Mouse (Mus musculus) heart, embryonic 15.5 days (tissue): ENCODE measurements at regions not wholly inside any gene's neighbourhood (a gene's known extent, or its start where the extent isn't known, plus 50 kb on each side); places are given as distances from the start of the nearest gene placed in this dataset.

Experiments used
- ATAC-seq: fragments of 200-750 bp; cut with Nextera tagmentation; replicated peaks from 2 replicates; pipeline ENCODE4 v1.8.0; 2017; ENCODE audit warnings: low read depth, moderate TSS enrichment; ENCODE audit not compliant: insufficient number of reproducible peaks, insufficient read depth, low FRiP score
- H3K27ac ChIP-seq: fragments of 300-500 bp; sonication (generic); 2 replicates; pipeline ENCODE4 v1.5.1; 2015; ENCODE audit warnings: mild to moderate bottlenecking, inconsistent platforms
- H3K27me3 ChIP-seq: fragments of 300-500 bp; sonication (generic); 2 replicates; pipeline ENCODE4 v1.6.1; 2015; ENCODE audit warnings: inconsistent platforms
- H3K36me3 ChIP-seq: fragments of 300-500 bp; sonication (generic); 2 replicates; pipeline ENCODE4 v1.6.1; 2015; ENCODE audit warnings: mild to moderate bottlenecking, inconsistent platforms
- H3K4me1 ChIP-seq: fragments of 300-500 bp; sonication (generic); replicated peaks from 2 replicates; pipeline ENCODE4 v1.6.1; 2015; ENCODE audit warnings: inconsistent platforms
- H3K4me2 ChIP-seq: fragments of 300-500 bp; sonication (generic); 2 replicates; pipeline ENCODE4 v1.6.1; 2015; ENCODE audit warnings: inconsistent platforms, mild to moderate bottlenecking, moderate library complexity
- H3K4me3 ChIP-seq: fragments of 300-500 bp; sonication (generic); 2 replicates; pipeline ENCODE4 v1.5.1; 2015; ENCODE audit warnings: mild to moderate bottlenecking, inconsistent platforms
- H3K9ac ChIP-seq: fragments of 300-500 bp; sonication (generic); 2 replicates; pipeline ENCODE4 v1.6.1; 2015; ENCODE audit warnings: mild to moderate bottlenecking, inconsistent platforms
- H3K9me3 ChIP-seq: fragments of 300-500 bp; sonication (generic); replicated peaks from 2 replicates; pipeline ENCODE4 v1.6.1; 2016; ENCODE audit warnings: inconsistent platforms
- WGBS: fragments of 180-500 bp; shearing (Covaris S2); methylation state at CpG from one replicate; pipeline ENCODE4 v1.1.7; 2015; ENCODE audit warnings: mixed read lengths; 5-methylcytosine and 5-hydroxymethylcytosine counted together

DNA sequence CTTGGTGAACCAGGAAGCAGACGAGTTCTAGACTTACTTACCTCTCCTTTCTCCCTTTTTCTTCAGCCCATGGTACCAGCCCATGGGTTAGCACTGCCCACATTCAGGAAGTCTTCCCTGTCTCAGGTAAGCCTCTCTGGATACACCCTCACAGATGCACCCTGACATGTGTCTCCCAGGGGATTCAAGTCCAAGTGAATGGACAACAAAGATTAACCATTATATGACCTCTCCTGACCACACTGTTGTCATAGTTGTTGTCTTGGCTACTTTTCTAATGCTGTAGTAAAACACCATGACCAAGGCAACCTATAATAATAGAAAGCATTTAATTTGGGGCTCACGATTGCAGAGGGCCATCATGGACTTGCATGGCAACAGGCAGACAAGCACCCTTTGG is 98.8 kb upstream of the Vash1 start:
- H3K4me1 ChIP-seq: no peaks in the 10 kb centered on the region
- no peak overlapping the region for H3K9ac ChIP-seq
- WGBS: 66% methylated on average over 2 of the region's 2 CpGs
- no peaks in the 10 kb centered on the region for H3K36me3 ChIP-seq
- H3K27ac ChIP-seq: no peak overlapping the region
- H3K9me3 ChIP-seq: no peaks in the 10 kb centered on the region
- peaks cover 7% of the 10 kb centered on the region; the same call in 1 of the 2 replicates for H3K27me3 ChIP-seq
- ATAC-seq: no peak
- no peak overlapping the region for H3K4me3 ChIP-seq
- H3K4me2 ChIP-seq: no peak overlapping the region

DNA sequence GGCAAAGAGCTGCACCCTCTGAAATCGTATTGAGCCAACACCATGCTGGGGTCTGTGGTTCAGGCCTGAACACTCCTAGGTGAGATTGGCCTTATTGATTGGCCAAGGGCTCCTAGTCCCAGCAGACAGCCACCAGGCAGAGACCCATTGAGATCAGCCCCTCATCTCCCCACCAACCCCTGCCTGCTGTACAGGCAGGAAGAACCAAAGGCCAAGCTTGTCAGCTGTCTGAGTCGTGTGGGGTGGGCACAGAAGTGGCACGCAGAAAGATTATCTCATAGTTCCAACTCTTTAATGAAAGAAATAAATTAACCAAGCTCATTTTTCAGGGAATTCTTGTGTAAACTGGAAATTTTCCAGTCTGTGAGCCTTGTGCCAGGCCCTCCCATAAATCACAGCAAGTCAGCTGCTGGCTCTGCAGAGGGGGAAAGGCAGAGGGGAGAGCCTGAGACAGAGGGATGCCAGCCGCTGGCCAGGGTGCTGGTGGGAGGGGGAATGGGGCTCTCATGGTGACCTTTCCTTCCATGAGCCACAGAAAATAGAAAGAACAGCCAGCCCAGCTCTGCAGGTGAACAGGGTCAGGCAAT is 98.3 kb upstream of the Vash1 start:
- H3K27me3 ChIP-seq: peaks cover 5% of the 10 kb centered on the region; the same call in 1 of the 2 replicates
- H3K36me3 ChIP-seq: no peaks in the 10 kb centered on the region
- no peak overlapping the region for H3K4me2 ChIP-seq
- no peaks in the 10 kb centered on the region for H3K9me3 ChIP-seq
- 51% methylated on average over 4 of the region's 4 CpGs for WGBS
- H3K4me1 ChIP-seq: no peaks in the 10 kb centered on the region
- no peak for ATAC-seq
- no peak overlapping the region for H3K27ac ChIP-seq
- no peak overlapping the region for H3K9ac ChIP-seq
- no peak overlapping the region for H3K4me3 ChIP-seq

DNA sequence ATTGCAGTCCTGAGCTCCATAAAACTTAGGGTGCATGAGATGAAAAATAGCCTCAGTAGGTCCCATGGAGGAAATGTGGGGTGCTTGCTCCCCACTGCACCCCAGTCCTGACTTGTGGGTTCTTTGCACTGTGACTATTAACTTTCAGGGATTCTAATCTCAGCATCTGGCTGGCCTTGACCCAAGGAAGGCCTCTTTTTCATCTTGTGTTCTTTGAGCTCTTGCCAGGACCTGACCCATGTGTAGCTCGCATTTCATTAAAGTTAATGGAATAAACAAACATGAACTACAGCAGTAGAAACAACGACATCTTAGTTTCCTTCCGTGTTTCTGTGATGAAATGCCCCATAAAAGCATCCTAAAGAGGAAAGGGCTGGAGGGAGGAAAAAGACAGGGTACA is 96.4 kb upstream of the Vash1 start:
- 74% methylated on average over 3 of the region's 3 CpGs for WGBS
- H3K4me3 ChIP-seq: no peak overlapping the region
- no peaks in the 10 kb centered on the region for H3K36me3 ChIP-seq
- no peak overlapping the region for H3K27ac ChIP-seq
- H3K4me1 ChIP-seq: no peaks in the 10 kb centered on the region
- no peaks in the 10 kb centered on the region for H3K9me3 ChIP-seq
- H3K9ac ChIP-seq: no peak overlapping the region
- H3K4me2 ChIP-seq: no peak overlapping the region
- no peak for ATAC-seq
- 0 out of 2 replicates have a peak, but pooled peaks cover under 1% of the 10 kb centered on the region for H3K27me3 ChIP-seq

DNA sequence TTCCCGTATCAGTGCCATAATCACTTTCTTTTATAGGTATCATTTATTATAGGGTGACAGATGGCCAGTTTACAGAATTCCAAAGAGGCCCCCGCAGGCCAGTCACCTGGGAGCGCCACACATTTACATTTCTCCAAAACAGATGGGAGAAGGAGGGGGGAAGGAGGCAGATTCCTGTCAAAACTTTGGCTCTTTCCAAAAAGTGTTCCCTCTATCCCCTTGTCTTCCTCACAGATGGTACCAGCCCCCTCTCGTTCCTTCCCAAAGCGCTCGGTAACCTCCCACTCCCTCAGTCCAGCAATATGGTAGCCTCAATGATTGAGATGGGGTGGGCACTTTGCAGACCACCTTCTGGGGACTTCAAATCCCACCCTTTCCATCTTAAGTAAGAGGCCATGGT is 90.5 kb upstream of the Vash1 start:
- 83% methylated on average over 6 of the region's 6 CpGs for WGBS
- H3K27me3 ChIP-seq: no peaks in the 10 kb centered on the region; the same call in 1 of the 2 replicates
- no peaks in the 10 kb centered on the region for H3K9me3 ChIP-seq
- no peaks in the 10 kb centered on the region for H3K4me1 ChIP-seq
- no peak overlapping the region for H3K4me2 ChIP-seq
- H3K27ac ChIP-seq: no peak overlapping the region
- ATAC-seq: no peak
- H3K9ac ChIP-seq: no peak overlapping the region
- H3K36me3 ChIP-seq: no peaks in the 10 kb centered on the region
- H3K4me3 ChIP-seq: no peak overlapping the region

DNA sequence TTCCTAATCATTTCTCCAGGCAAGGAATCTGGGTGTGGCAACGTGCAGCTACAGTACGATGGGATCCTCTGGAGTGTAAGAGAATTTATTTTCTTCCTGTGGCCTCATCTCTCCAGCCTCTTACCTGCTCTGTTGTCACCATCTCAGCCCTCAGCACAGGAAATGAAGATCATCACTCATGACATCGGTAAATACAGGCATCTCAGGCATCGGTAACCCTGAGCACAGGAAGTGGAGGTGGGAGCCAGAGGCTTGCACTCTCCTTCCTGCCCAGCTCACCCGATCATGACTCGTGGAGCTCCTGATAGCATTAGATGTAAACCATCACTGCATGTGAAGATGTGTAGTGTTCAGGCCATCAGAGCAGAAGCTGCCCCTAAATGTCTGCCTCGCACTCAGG is 86.0 kb upstream of the Vash1 start:
- no peak for ATAC-seq
- H3K9ac ChIP-seq: no peak overlapping the region
- H3K36me3 ChIP-seq: no peaks in the 10 kb centered on the region
- H3K4me1 ChIP-seq: no peaks in the 10 kb centered on the region
- H3K9me3 ChIP-seq: no peaks in the 10 kb centered on the region
- H3K27ac ChIP-seq: no peak overlapping the region
- no peak overlapping the region for H3K4me2 ChIP-seq
- no peaks in the 10 kb centered on the region; the same call in 1 of the 2 replicates for H3K27me3 ChIP-seq
- no peak overlapping the region for H3K4me3 ChIP-seq
- 61% methylated on average over 7 of the region's 7 CpGs for WGBS

DNA sequence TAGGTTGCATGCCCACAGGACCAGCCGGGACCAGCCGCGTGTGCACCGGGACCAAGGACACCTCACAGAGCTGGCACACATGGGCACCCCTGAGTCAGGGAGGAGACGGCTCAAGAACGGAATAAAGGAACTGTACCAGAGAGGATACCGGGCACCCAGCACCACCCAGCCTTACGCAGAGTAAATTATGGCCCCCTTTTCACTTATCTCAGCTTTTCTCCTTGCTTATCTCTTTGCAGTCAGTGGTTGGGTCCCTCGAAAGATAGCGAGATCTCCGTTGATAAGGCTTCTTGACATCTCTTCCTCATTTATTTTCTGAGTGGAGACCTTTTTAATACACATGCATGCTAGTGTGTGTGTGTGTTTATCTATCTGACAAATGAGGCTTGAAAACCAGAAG is 83.9 kb upstream of the Vash1 start:
- Histone ChIP-seq H3K27me3 (no peaks in the 10 kb centered on the region; the same call in 1 of the 2 replicates), H3K4me3 (no peak overlapping the region)
- 80% methylated on average over 11 of the region's 11 CpGs for WGBS

DNA sequence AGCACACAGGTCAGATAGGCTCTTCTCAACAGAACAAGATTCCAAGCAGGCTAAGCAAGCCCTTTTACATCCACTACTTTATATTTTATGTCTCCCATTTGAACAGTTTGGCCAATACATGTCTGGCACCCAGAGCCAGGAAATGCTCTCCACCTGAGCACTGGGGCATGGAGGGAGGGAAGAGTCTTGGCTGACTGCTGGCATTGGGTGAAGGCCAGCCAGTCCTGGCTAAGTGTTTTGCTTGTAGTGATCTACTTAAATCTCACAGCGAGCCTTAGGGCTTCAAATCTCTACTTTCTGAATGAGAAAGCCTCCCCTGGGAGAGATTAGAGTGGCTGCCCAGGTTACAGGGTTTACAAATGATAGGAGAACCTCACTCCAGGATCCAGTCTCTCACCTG is 78.5 kb upstream of the Vash1 start:
- H3K36me3 ChIP-seq: no peaks in the 10 kb centered on the region
- no peak overlapping the region for H3K4me3 ChIP-seq

More for the DNA sequence above, 83.9 kb upstream of the Vash1 start:
- no peak overlapping the region for H3K4me2 ChIP-seq
- H3K9me3 ChIP-seq: no peaks in the 10 kb centered on the region
- ATAC-seq: no peak
- H3K27ac ChIP-seq: no peak overlapping the region
- H3K4me1 ChIP-seq: no peaks in the 10 kb centered on the region
- no peaks in the 10 kb centered on the region for H3K36me3 ChIP-seq
- H3K9ac ChIP-seq: no peak overlapping the region

DNA sequence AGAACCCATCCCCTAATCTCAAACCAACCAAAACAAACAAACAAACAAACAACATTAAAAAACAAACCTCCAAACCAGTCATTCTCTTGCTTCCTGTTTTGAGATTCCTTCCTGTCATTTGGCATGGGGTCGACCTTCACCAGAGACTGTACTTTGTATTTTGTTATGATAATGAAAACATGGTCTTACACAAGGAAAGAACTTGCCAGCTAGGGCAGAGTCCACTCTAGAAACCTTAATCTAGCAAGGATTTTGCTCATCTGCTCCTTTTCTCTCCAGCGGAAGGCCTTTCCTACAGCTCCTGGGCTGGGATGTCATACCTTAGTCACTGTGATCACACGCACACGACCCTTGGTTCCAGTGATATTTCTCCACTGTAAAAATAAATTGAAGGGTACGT is 75.0 kb upstream of the Vash1 start:
- Histone ChIP-seq H3K4me2 (no peak overlapping the region), H3K36me3 (no peaks in the 10 kb centered on the region), H3K4me1 (no peaks in the 10 kb centered on the region), H3K27ac (no peak overlapping the region), H3K9me3 (no peaks in the 10 kb centered on the region), H3K27me3 (no peaks in the 10 kb centered on the region), H3K9ac (no peak overlapping the region), H3K4me3 (no peak overlapping the region)
- 80% methylated on average over 5 of the region's 5 CpGs for WGBS
- no peak for ATAC-seq

More for the DNA sequence above, 78.5 kb upstream of the Vash1 start:
- Histone ChIP-seq H3K9me3 (no peaks in the 10 kb centered on the region), H3K27ac (no peak overlapping the region), H3K4me1 (no peaks in the 10 kb centered on the region), H3K9ac (no peak overlapping the region), H3K4me2 (no peak overlapping the region), H3K27me3 (no peaks in the 10 kb centered on the region)
- ATAC-seq: no peak
- 24% methylated on average over 1 of the region's 1 CpGs for WGBS

DNA sequence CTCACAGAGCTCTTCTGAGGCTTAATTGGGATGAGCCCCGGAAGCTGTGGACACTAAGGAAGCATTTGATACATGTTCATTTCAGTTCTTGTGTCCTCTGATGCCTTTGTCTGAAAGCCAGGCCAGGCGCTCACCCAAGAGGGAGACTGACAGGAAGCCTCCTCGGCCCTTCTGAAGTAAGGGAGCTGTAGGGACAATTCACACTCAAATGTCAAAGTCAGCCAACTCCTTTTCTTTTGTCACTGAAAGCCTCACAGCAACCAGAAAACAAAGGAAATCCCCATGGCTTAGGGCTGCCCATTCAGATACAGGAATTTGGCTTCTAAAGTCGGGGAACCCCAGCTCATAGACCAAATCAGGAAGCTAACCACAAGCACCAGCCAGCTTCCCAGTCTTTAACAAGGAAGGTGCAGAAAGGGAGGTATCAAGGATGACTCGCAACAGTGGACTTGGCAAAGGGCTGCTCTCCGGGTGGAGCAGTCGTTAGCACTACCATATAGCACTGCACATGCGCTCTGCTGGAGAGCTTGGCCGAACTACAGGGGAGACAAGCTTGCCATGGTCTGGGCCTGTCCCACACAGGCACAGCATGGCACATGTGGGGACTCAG is 66.0 kb upstream of the Vash1 start:
- no peak overlapping the region for H3K9ac ChIP-seq
- no peak; the same call in 1 of the 2 replicates for ATAC-seq
- WGBS: 55% methylated on average over 9 of the region's 9 CpGs
- H3K4me1 ChIP-seq: no peaks in the 10 kb centered on the region; the same call in none of the 2 replicates
- no peaks in the 10 kb centered on the region for H3K36me3 ChIP-seq
- H3K27ac ChIP-seq: no peak overlapping the region
- no peak overlapping the region for H3K4me2 ChIP-seq
- H3K9me3 ChIP-seq: no peaks in the 10 kb centered on the region
- H3K27me3 ChIP-seq: no peaks in the 10 kb centered on the region
- no peak overlapping the region for H3K4me3 ChIP-seq

DNA sequence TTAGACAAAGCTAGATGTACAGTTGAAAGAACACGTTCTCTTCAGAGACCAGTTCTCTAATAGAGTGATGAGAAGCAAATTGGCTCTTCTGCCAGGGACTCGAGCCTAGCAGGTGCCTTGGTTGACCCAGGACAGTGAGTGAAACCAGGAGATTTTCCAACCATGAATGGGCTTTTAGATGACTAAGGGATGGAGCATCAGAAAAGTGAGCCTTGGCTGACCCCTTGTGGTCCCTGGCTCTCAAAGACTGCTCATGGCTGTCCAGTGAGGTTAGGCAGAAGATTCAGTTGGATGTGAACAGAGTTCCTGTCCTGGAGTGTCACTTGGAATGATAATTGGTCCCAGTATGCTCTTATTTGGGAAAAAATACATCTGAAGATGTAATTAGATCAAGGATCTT is 64.3 kb upstream of the Vash1 start:
- Histone ChIP-seq H3K27ac (no peak overlapping the region), H3K4me3 (no peak overlapping the region), H3K9me3 (no peaks in the 10 kb centered on the region), H3K4me1 (no peaks in the 10 kb centered on the region; the same call in none of the 2 replicates), H3K4me2 (no peak overlapping the region), H3K27me3 (no peaks in the 10 kb centered on the region), H3K36me3 (no peaks in the 10 kb centered on the region), H3K9ac (no peak overlapping the region)
- 26% methylated on average over 2 of the region's 2 CpGs for WGBS
- ATAC-seq: no peak

DNA sequence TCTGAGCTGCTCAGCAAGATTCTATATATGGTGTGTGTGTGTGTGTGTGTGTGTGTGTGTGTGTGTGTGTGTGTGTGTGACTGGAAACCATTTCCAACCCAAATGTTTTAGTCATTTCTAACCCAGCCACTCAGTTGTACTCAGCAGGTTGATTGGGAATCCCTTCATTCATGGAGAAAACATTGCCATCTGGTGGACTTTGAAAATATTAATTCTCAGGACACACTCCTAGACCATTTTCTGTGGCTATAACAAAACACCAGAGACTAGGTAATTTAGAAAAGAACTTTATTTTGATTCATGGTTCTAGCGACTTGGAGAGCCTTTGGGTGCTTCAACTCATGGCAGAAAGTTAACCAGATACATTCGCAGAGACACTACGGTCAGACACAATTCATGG is 62.2 kb upstream of the Vash1 start:
- no peak overlapping the region for H3K27ac ChIP-seq
- no peak overlapping the region for H3K4me2 ChIP-seq
- H3K4me1 ChIP-seq: no peaks in the 10 kb centered on the region; the same call in none of the 2 replicates
- H3K9ac ChIP-seq: no peak overlapping the region
- WGBS: 75% methylated on average over 3 of the region's 3 CpGs
- no peak overlapping the region for H3K4me3 ChIP-seq
- no peaks in the 10 kb centered on the region for H3K36me3 ChIP-seq
- ATAC-seq: no peak
- peaks cover 1% of the 10 kb centered on the region; the same call in 1 of the 2 replicates for H3K27me3 ChIP-seq
- H3K9me3 ChIP-seq: no peaks in the 10 kb centered on the region

DNA sequence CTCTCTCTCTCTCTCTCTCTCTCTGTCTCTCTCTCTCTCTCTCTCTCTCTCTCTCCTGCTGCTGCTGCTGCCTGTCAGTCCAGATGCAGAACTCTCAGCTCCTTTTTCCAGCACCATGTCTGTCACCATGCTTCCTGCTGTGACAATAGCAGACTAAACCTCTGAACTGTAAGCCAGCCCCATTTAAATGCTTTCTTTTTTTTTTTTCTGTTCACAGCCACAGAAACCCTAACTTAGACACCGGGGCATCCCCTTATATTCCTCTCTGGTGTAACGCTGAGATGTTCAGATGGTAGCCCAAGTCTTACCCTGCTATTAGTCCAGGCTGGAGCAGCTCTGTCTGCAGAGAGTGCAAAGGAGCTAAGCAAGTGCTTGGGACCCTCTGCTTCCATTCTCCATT is 54.3 kb upstream of the Vash1 start:
- H3K27ac ChIP-seq: no peak overlapping the region
- H3K9ac ChIP-seq: no peak overlapping the region
- peaks cover 5% of the 10 kb centered on the region; the same call in 1 of the 2 replicates for H3K27me3 ChIP-seq
- no peak for ATAC-seq
- no peak overlapping the region for H3K4me3 ChIP-seq
- H3K9me3 ChIP-seq: no peaks in the 10 kb centered on the region
- no peaks in the 10 kb centered on the region for H3K36me3 ChIP-seq
- H3K4me2 ChIP-seq: no peak overlapping the region
- WGBS: 71% methylated on average over 2 of the region's 2 CpGs
- peaks cover 9% of the 10 kb centered on the region for H3K4me1 ChIP-seq
